Mouse (Mus musculus) neutrophil, adult 5-6 weeks (primary cell): ENCODE measurements around the gene Man2b1. TPM values are rescaled to one million over a fixed set of nuclear protein-coding genes. Genes with fewer than 3 reads are reported as not detected.
"Not testable (repeated sequence)": the region's sequence is repeated elsewhere in the genome, so short reads cannot be mapped to it uniquely, and the experiment has no call there.

Source experiments
- ATAC-seq: fragments of 151-379, 151-347 bp; 2 replicates; pipeline ENCODE4 v1.8.0; 2017; ENCODE audit warnings: mild to moderate bottlenecking, moderate TSS enrichment; ENCODE audit not compliant: insufficient number of reproducible peaks, poor library complexity, low FRiP score, severe bottlenecking; ENCODE audit errors: extremely low read depth
- total RNA-seq: library from RNA; stranded (forward); fragments of 200-1000 nt; gene quantifications from 2 replicates; pipeline ENCODE4 v1.2.3, GENCODE M21; 2017

Man2b1 gene
- total RNA-seq, 1 experiment from 2014 or later = 197 TPM

- no peak for ATAC-seq
Observed at GRCm38 (mm10) chr8:85072364-85072929, 10.6 kb upstream of the Man2b1 start.

- no peak for ATAC-seq
Observed at GRCm38 (mm10) chr8:85073041-85073612, 9.9 kb upstream of the Man2b1 start.

- no peak for ATAC-seq
Observed at GRCm38 (mm10) chr8:85074167-85074566, 8.9 kb upstream of the Man2b1 start.

- no peak for ATAC-seq
Observed at GRCm38 (mm10) chr8:85074617-85075016, 8.5 kb upstream of the Man2b1 start.

- ATAC-seq = no peak
Observed at GRCm38 (mm10) chr8:85076001-85076400, 7.1 kb upstream of the Man2b1 start.

GRCm38 (mm10) chr8:85076993-85077392 is 6.1 kb upstream of the Man2b1 start:
- ATAC-seq = peak; percentile 77

- ATAC-seq = no peak
Observed at GRCm38 (mm10) chr8:85080214-85080531, 2.9 kb upstream of the Man2b1 start.

GRCm38 (mm10) chr8:85080532-85081215 is 2.4 kb upstream of the Man2b1 start, which contains the start of gene Wdr83os:
Wdr83os (plus strand) TSS chr8:85080740.
- no peak for ATAC-seq

- ATAC-seq = peak; percentile 55
Observed at GRCm38 (mm10) chr8:85081216-85081555, 1.9 kb upstream of the Man2b1 start, which contains the start of gene Wdr83. Wdr83 (minus strand) TSS chr8:85081306.

GRCm38 (mm10) chr8:85082169-85082568 is 901 bp upstream of the Man2b1 start:
- ATAC-seq = not testable (repeated sequence)

GRCm38 (mm10) chr8:85084633-85085032 is 1.6 kb downstream of the Man2b1 start:
- peak; percentile 31; the same call in 1 of the 2 replicates for ATAC-seq

- no peak for ATAC-seq
Observed at GRCm38 (mm10) chr8:85086238-85086637, 3.2 kb downstream of the Man2b1 start.

GRCm38 (mm10) chr8:85088771-85089170 is 5.7 kb downstream of the Man2b1 start:
- no peak for ATAC-seq

- no peak for ATAC-seq
Observed at GRCm38 (mm10) chr8:85090856-85091255, 7.8 kb downstream of the Man2b1 start.

GRCm38 (mm10) chr8:85091526-85092090 is 8.5 kb downstream of the Man2b1 start:
- ATAC-seq = no peak

- ATAC-seq = no peak
Observed at GRCm38 (mm10) chr8:85095051-85095450, 12.0 kb downstream of the Man2b1 start.

GRCm38 (mm10) chr8:85095566-85095965 is 12.5 kb downstream of the Man2b1 start:
- no peak for ATAC-seq

- ATAC-seq = no peak
Observed at GRCm38 (mm10) chr8:85096196-85096595, 13.1 kb downstream of the Man2b1 start.

- ATAC-seq = no peak
Observed at GRCm38 (mm10) chr8:85096850-85097249, 13.8 kb downstream of the Man2b1 start.

GRCm38 (mm10) chr8:85100076-85100665 is 17.1 kb downstream of the Man2b1 start:
- no peak for ATAC-seq
